ENCODE assay signal across 9 mouse cellular contexts in the genomic region with DNA sequence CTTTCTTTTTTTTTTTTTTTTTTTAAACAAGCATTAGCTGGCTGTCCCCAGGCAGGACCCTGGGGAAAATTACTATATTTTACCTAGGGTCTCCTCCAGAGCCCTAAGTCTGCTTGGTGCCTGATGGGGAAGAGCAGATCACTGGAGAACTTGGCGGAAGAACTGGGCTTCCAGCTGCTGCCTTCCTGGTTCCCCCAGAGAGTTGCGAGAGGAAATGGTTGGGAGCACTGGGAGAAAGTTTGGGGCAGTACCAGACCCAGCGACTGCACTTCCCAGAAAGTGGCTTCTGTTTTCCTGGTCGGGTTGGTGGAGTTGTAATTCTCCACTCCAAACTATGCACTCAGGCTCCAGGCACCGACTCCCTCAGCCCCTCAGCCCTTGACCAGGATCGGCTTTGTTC. TPM values are rescaled to one million over a fixed set of nuclear protein-coding genes. Genes with fewer than 3 reads are reported as not detected.
DNase-seq lines count a peak whose midpoint lies in the region; ATAC-seq and TF ChIP-seq lines count a peak whose summit lies in the region.
"Had no signal": no experiment of that assay in that cellular context is flagged by ENCODE, and none has a peak within 500 bp of the region (broad histone marks: within the 10 kb centered on the region; RNA-seq: fewer than 3 reads in every experiment).

No protein-coding gene starts in this region.

- no peak overlapping the region for H3K27ac ChIP-seq in limb, embryonic 14.5 days (replicated peaks; ENCODE audit: low read depth, low read length)
- H3K27ac ChIP-seq: limb, embryonic 12.5 days had no signal

- no peak overlapping the region for H3K4me3 ChIP-seq in limb, embryonic 14.5 days (replicated peaks; ENCODE audit: low read length)

- H3K4me1 ChIP-seq in limb, embryonic 14.5 days (ENCODE audit: control insufficient read depth, insufficient read depth, low read length), result peaks cover 3% of the 10 kb centered on the region

- ATAC-seq in limb, embryonic 14.5 days (ENCODE audit: low FRiP score, low read depth), result no peak

- 0 out of 2 replicates have a peak, but pooled peaks cover 8% of the 10 kb centered on the region for H3K9me3 ChIP-seq in limb, embryonic 14.5 days (ENCODE audit: control insufficient read depth, low read length)

- H3K4me2 ChIP-seq in limb, embryonic 14.5 days (replicated peaks; ENCODE audit: low read depth, low read length, severe bottlenecking), result 0 out of 2 replicates have a peak overlapping the region, but pooled peaks have one; percentile 3

- WGBS in limb, embryonic 14.5 days, result 20% methylated on average over 6 of the region's 6 CpGs

- no peaks in the 10 kb centered on the region for H3K36me3 ChIP-seq in limb, embryonic 14.5 days (ENCODE audit: control insufficient read depth, insufficient read depth, low read length)
- H3K36me3 ChIP-seq: limb, embryonic 12.5 days had no signal

- TF ChIP-seq POLR2A in limb, embryonic 14.5 days (IDR thresholded peaks at IDR 0.05; ENCODE audit: borderline replicate concordance, extremely low read depth, insufficient read depth, insufficient read length), result no peak

- no peak overlapping the region for H3K9ac ChIP-seq in limb, embryonic 14.5 days (ENCODE audit: low read depth, low read length, severe bottlenecking)
- H3K9ac ChIP-seq: limb, embryonic 12.5 days had no signal

- peak; percentile 4 for DNase-seq in embryo, embryonic 9.5 days (ENCODE audit: extremely low spot score)
- no peak for DNase-seq in embryo, embryonic 11 days
- peak; percentile 37 for DNase-seq in Muller cell, postnatal 12 days (ENCODE audit: inconsistent ontology term)
- DNase-seq in heart, adult 9 months (ENCODE audit: low spot score in 2 of 2), result peak; percentile 33 to 37
- no peak for DNase-seq in limb, embryonic 14.5 days (ENCODE audit: low spot score)
- DNase-seq in frontal cortex, adult 2 months (ENCODE audit: extremely low spot score in 1 of 2, low spot score in 1 of 2), result no peak
- DNase-seq in adrenal gland, postnatal 14 days, result no peak
- DNase-seq in layer of hippocampus, postnatal 25 days (ENCODE audit: extremely low spot score in 1 of 2, low spot score in 1 of 2), result no peak

- peaks cover 29% of the 10 kb centered on the region for H3K27me3 ChIP-seq in limb, embryonic 14.5 days (ENCODE audit: control insufficient read depth, insufficient read depth, low read length)

RNA-seq across cellular contexts. Expression of gene Spon1, which starts 1.7 kb away (rescaled TPM):
- 8.8 and 9.0 TPM in 2 replicates for polyA plus RNA-seq in limb, embryonic 14.5 days (2012; rRNA removed)
- 13.2 and 13.8 TPM in 2 replicates for polyA plus RNA-seq in limb, embryonic 14.5 days (2014; fragmentation: Nextera tagmentation; extraction: Ambion mirVana)
- 33.8 and 42.0 TPM in 2 replicates for polyA plus RNA-seq in frontal cortex, adult 2 months (2012; rRNA removed)
- 9.9 and 14.5 TPM in 2 replicates for total RNA-seq in adrenal gland, postnatal 14 days (2021)
- 10 to 100 TPM; 65.9 to 70.7 TPM for total RNA-seq in layer of hippocampus, postnatal 25 days (2021)

Comparison
In these comparisons a context has a peak if more than half of its experiments do, and no peak if none do; other contexts are left out.
1. DNase-seq: peak in embryo, embryonic 9.5 days (single experiment), Muller cell, postnatal 12 days (single experiment) and heart, adult 9 months (2 of 2); none in embryo, embryonic 11 days (single experiment), limb, embryonic 14.5 days (single experiment), frontal cortex, adult 2 months (0 of 2), adrenal gland, postnatal 14 days (single experiment) and layer of hippocampus, postnatal 25 days (0 of 2).